Mouse (Mus musculus) neural tube, embryonic 14.5 days (tissue): ENCODE measurements around the gene Tanc1. TPM values are rescaled to one million over a fixed set of nuclear protein-coding genes. Genes with fewer than 3 reads are reported as not detected.

ENCODE experiments used
- ATAC-seq: fragments of 200-750 bp; cut with Nextera tagmentation; 2 replicates; pipeline ENCODE4 v1.8.0; 2017; ENCODE audit warnings: low read depth, mild to moderate bottlenecking, moderate TSS enrichment, moderate library complexity
- H3K27ac ChIP-seq: fragments of 300-500 bp; sonication (generic); 2 replicates; pipeline ENCODE4 v1.5.1; 2014; ENCODE audit warnings: low read depth, mild to moderate bottlenecking, control low read depth, low read length, moderate library complexity, mixed read lengths
- H3K27me3 ChIP-seq: fragments of 300-500 bp; sonication (generic); 2 replicates; pipeline ENCODE4 v1.6.1; 2014; ENCODE audit warnings: low read length; ENCODE audit not compliant: control insufficient read depth, insufficient read depth
- H3K36me3 ChIP-seq: fragments of 300-500 bp; sonication (generic); 2 replicates; pipeline ENCODE4 v1.6.1; 2014; ENCODE audit warnings: low read length, mixed read lengths; ENCODE audit not compliant: control insufficient read depth, insufficient read depth
- H3K4me1 ChIP-seq: fragments of 300-500 bp; sonication (generic); 2 replicates; pipeline ENCODE4 v1.6.1; 2014; ENCODE audit warnings: low read length; ENCODE audit not compliant: control insufficient read depth, insufficient read depth
- H3K4me2 ChIP-seq: fragments of 300-500 bp; sonication (generic); 2 replicates; pipeline ENCODE4 v1.6.1; 2014; ENCODE audit warnings: mild to moderate bottlenecking, low read depth, low read length, control low read depth
- H3K4me3 ChIP-seq: fragments of 300-500 bp; sonication (generic); 2 replicates; pipeline ENCODE4 v1.5.1; 2014; ENCODE audit warnings: low read depth, low read length, control low read depth, mixed read lengths
- H3K9ac ChIP-seq: fragments of 300-500 bp; sonication (generic); replicated peaks from 2 replicates; pipeline ENCODE4 v1.6.1; 2014; ENCODE audit warnings: low read depth, mild to moderate bottlenecking, control low read depth, low read length, mixed read lengths
- H3K9me3 ChIP-seq: fragments of 300-500 bp; sonication (generic); 2 replicates; pipeline ENCODE4 v1.6.1; 2016; ENCODE audit warnings: low read length; ENCODE audit not compliant: control insufficient read depth
- WGBS: fragments of 180-500 bp; shearing (Covaris S2); extraction: QIAGEN DNeasy Blood & Tissue Kit; methylation state at CpG from one replicate; pipeline ENCODE4 v1.1.7; 2014; 5-methylcytosine and 5-hydroxymethylcytosine counted together
- polyA plus RNA-seq: library from polyadenylated mRNA; unstranded; fragments of >200 nt; fragmentation: Nextera tagmentation; extraction: Ambion mirVana; gene quantifications from 2 replicates; pipeline ENCODE4 v1.2.1, GENCODE M21; 2014

The Tanc1 gene
- polyA plus RNA-seq, 1 experiment from 2014 or later = 5.2 TPM

DNA sequence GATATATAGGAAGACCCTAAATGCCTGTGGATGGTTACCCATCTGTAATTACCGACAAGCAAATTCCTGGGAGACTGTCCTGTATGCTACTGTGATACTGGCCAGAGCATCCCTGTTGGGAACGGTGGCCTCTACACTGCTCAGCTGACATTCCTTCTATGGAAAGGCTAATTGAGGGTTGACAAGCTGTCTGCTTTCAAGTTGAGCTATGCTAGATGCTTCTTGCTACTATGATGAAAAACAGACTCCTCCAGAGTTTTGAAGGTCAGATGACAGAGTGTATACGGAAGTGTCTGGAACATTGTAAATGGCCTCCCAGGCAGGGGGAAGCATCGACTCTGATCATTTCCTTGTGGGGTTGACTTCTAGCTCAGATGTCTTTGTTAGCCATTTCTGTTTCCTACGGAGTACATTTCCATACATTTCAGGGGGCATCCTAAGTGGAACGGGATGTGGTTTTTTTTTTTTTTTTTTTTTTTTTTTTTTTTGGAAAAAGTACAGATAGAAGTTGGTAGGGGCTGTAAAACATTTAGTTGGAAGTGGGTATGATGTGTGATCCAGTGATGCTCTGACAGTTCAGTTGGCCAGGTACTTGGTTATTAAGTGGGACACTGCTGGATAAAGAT lies 10.8 kb downstream of the Tanc1 start:
- Histone ChIP-seq H3K9me3 (no peaks in the 10 kb centered on the region), H3K4me1 (no peaks in the 10 kb centered on the region), H3K4me3 (no peak overlapping the region), H3K27me3 (no peaks in the 10 kb centered on the region), H3K27ac (no peak overlapping the region), H3K4me2 (no peak overlapping the region), H3K9ac (no peak overlapping the region), H3K36me3 (no peaks in the 10 kb centered on the region)
- ATAC-seq = no peak
- WGBS = 70% methylated on average over 6 of the region's 6 CpGs

DNA sequence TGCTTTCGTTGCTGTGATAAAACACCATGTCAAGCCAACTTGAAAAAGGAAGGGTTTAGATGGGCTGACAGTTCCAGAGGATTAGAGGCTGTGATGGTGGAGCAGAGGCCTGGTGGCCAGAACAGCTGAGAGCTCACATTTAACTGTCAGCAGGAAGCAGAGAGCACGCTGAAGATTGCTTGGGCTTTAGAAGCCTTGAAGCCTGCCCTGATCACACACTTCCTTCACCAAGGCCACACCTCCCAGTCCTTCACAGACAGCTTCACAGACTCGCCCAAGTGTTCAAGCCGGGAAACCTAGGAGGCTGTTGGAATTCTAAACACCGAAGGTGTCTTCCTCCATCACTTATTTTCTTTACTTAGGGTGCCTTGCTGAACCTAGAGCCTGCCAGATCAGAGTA lies 12.0 kb downstream of the Tanc1 start:
- no peak for ATAC-seq
- no peak overlapping the region for H3K4me3 ChIP-seq
- 68% methylated on average over 5 of the region's 5 CpGs for WGBS
- H3K4me2 ChIP-seq = no peak overlapping the region
- no peaks in the 10 kb centered on the region for H3K9me3 ChIP-seq
- no peaks in the 10 kb centered on the region for H3K27me3 ChIP-seq
- no peaks in the 10 kb centered on the region for H3K4me1 ChIP-seq
- no peak overlapping the region for H3K9ac ChIP-seq
- no peaks in the 10 kb centered on the region for H3K36me3 ChIP-seq
- no peak overlapping the region for H3K27ac ChIP-seq

DNA sequence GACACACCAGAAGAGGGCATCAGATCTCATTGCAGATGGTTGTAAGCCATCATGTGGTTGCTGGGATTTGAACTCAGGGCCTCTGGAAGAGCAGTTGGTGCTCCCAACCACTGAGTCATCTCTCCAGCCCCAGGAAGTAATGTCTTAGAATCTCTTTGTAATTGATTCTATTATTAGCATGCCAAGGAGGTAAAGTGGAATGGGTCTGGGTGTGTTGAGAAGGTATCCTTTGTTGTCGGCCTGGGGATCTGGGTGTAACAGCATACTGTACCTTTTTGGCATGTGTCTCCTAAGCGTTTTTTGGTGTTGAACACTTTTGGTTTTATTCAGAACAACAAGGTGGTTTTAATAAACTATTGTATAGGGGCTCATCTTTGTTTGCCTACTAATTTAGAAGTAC lies 13.6 kb downstream of the Tanc1 start:
- no peak for ATAC-seq
- no peaks in the 10 kb centered on the region for H3K4me1 ChIP-seq
- 92% methylated on average over 2 of the region's 2 CpGs for WGBS
- H3K9ac ChIP-seq = no peak overlapping the region
- H3K36me3 ChIP-seq = no peaks in the 10 kb centered on the region
- no peaks in the 10 kb centered on the region for H3K9me3 ChIP-seq
- no peak overlapping the region for H3K4me2 ChIP-seq
- H3K27ac ChIP-seq = no peak overlapping the region
- no peak overlapping the region for H3K4me3 ChIP-seq
- no peaks in the 10 kb centered on the region for H3K27me3 ChIP-seq

DNA sequence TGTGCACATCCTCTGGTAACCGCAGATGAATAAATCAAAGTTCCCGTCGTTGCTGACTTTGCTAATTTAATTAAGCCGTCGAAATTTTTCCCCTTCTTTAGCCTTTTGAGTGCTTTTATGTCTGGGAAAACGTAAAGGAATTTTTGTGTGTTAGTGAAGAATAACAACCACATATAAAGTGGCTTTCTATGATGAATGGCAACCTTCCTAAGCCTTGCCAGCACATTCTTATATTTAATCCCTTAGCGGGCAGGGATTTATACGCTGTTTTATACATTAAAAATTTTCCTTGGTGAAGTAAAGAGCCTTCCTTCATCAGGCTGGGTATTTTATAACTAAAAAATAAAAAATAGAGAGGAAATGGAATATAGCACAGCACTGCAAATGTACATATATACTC lies 14.1 kb downstream of the Tanc1 start:
- no peak for ATAC-seq
- WGBS = 67% methylated on average over 8 of the region's 8 CpGs

DNA sequence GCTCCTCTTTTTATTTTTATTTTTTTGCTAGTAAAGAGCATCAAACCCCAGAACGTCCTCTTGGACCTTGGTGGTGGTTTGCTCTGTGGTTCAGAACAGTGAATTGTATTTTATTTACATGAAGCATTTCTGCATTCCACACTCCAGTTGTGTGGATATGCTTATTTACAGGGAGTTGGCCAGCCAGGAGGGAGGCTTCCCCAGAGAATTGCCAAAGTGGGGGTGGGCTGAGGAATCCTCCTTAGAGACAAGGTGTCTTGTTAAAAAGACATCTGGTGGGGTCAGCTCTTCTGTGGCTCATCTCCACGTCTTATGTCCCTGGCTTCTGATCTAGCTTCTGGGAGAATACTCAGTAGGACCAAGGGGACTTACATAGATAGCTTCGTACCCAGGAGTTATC lies 14.6 kb downstream of the Tanc1 start:
- Histone ChIP-seq H3K9me3 (no peaks in the 10 kb centered on the region), H3K36me3 (no peaks in the 10 kb centered on the region), H3K4me2 (no peak overlapping the region), H3K27ac (no peak overlapping the region), H3K27me3 (no peaks in the 10 kb centered on the region), H3K4me3 (no peak overlapping the region), H3K4me1 (no peaks in the 10 kb centered on the region), H3K9ac (no peak overlapping the region)
- no peak for ATAC-seq
- WGBS = 75% methylated on average over 3 of the region's 3 CpGs

More for the DNA sequence above, 14.1 kb downstream of the Tanc1 start:
- Histone ChIP-seq H3K27ac (no peak overlapping the region), H3K9ac (no peak overlapping the region), H3K4me1 (no peaks in the 10 kb centered on the region), H3K9me3 (no peaks in the 10 kb centered on the region), H3K4me2 (no peak overlapping the region), H3K36me3 (no peaks in the 10 kb centered on the region), H3K27me3 (no peaks in the 10 kb centered on the region), H3K4me3 (no peak overlapping the region)

DNA sequence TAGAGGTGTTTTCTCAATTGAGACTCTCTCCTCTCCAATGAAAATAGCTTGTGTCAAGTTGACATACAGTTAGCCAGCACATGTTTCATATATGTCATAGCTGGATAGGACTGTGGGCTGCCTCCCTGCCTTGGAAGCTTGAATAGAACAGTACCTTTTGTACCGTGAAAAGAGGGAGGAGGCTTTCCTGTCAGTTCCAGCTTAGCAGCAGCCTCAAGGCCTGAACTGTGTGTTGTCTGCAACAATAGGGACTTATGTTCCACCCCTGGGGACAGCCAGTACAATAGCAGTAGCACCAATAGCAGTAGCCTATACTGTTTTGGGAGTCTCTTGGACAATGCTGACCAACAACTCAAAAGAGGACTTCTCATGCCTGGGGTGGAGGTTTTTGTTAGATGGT lies 15.7 kb downstream of the Tanc1 start:
- Histone ChIP-seq H3K27ac (no peak overlapping the region), H3K9me3 (no peaks in the 10 kb centered on the region), H3K9ac (no peak overlapping the region), H3K4me3 (no peak overlapping the region), H3K36me3 (no peaks in the 10 kb centered on the region), H3K4me1 (no peaks in the 10 kb centered on the region), H3K27me3 (no peaks in the 10 kb centered on the region), H3K4me2 (no peak overlapping the region)
- ATAC-seq = no peak; the same call in 1 of the 2 replicates
- WGBS = 19% methylated on average over 1 of the region's 1 CpGs

DNA sequence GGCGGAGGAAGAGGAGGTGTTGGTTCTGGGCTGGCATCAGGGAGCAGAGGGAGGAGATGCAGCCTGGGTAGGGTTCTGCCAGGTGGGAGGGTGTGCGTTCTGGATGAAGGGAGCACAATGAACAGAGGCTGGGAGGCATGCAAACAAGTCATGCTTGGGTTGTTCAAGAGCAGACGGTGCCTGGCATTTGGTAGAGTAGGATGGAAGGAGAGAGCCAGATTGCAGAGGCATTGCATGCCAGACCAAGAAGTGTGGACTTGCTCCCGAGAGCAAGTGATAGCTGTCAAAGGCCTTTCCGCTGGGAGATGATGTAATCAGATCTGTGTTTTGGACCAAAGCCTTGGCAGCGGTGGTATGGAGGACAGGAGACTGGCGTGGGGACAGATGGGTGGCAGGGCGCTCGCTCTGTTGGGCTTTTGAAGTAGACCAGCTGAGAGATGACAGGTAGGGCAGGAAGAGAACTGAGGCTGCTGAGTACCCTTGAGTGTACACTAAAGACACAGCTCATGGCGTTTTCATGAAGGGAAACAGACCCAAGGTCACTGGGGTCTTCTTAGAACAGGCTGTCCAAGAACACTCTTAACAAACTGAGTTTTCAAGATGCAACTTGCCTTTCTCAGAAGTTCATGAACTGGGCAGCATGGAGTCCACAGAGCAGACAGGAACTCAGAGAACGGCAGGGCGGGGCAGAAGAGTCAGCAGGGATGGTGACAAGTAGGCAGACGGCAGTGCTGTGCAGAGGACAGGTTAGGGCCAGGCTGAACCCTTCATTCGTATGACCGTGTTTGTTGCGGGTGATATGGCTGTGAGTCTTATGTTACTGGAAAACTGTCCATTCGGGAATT lies 16.4 kb downstream of the Tanc1 start:
- Histone ChIP-seq H3K36me3 (no peaks in the 10 kb centered on the region), H3K27ac (no peak overlapping the region), H3K4me3 (no peak overlapping the region), H3K4me2 (no peak overlapping the region), H3K27me3 (no peaks in the 10 kb centered on the region), H3K9me3 (no peaks in the 10 kb centered on the region), H3K4me1 (no peaks in the 10 kb centered on the region), H3K9ac (no peak overlapping the region)
- ATAC-seq = no peak
- 82% methylated on average over 17 of the region's 17 CpGs for WGBS

DNA sequence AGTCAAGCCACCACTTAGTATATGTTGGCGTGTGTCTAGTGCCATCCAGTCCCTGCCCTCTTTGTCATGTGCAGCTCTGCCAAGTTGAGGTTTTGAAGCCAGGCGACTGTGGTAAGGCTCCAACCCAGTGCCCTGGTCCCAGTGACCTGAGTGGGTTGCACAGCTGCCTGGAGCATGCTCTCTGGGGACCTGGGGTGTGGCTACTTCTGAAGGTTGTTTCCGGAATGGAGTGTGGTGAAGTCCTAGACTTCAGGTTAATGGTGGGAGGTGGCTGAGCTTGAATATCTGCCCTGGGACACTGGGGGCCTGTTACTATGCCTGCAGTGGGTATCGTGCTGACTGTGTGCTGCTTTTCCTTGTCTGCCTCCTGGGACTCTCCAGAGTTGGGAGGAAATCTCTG lies 18.0 kb downstream of the Tanc1 start:
- WGBS = 88% methylated on average over 4 of the region's 4 CpGs
- ATAC-seq = no peak
- Histone ChIP-seq H3K4me3 (no peak overlapping the region), H3K27me3 (no peaks in the 10 kb centered on the region), H3K36me3 (no peaks in the 10 kb centered on the region), H3K4me2 (no peak overlapping the region), H3K27ac (no peak overlapping the region), H3K4me1 (no peaks in the 10 kb centered on the region), H3K9me3 (no peaks in the 10 kb centered on the region), H3K9ac (no peak overlapping the region)

DNA sequence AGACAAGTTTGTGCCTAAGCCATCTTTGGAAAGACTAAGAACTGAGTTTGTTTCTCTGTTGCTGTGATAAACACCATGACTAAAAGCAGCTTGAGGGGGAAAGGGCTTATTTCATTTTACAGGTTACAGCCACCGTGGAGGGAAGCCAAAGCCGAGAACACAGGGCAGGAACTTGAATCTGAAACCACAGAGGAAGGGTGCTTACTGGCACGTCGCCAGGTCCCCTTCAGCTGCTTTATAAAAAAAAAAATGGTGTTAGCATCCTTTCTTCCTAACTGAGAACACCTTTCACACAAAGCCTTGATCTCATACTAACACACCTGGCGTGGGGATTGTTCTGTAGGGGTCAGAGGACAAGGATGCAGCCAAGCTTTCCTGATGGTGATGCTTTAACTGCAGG lies 19.6 kb downstream of the Tanc1 start:
- Histone ChIP-seq H3K4me2 (no peak overlapping the region), H3K9ac (no peak overlapping the region), H3K27me3 (no peaks in the 10 kb centered on the region), H3K9me3 (peaks cover 3% of the 10 kb centered on the region; the same call in 1 of the 2 replicates), H3K4me3 (no peak overlapping the region), H3K27ac (no peak overlapping the region), H3K36me3 (no peaks in the 10 kb centered on the region), H3K4me1 (no peaks in the 10 kb centered on the region)
- no peak for ATAC-seq
- 87% methylated on average over 5 of the region's 5 CpGs for WGBS
